In the genomic region with DNA sequence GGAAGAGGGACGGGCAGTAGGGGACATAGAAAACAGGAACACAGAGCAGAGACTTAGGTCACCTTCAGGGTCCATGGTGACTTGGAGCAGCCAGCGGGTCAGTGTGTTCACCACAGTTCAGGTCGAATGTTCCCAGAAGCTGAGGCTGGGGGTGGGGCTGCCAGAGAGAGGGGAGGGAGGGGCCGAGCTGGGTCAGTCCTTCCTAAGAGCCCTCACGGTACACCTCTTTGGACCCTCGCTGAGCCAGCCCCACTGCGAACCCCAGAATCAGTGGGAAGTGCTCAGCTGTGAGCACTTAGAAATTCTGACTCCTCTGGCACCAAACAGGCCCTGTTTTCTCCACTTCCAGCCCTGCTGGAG, we compare ENCODE assay signal across 10 mouse cellular contexts. TPM values are rescaled to one million over a fixed set of nuclear protein-coding genes. Genes with fewer than 3 reads are reported as not detected.
DNase-seq lines count a peak whose midpoint lies in the region; ATAC-seq and TF ChIP-seq lines count a peak whose summit lies in the region.
"Had no signal": no experiment of that assay in that cellular context is flagged by ENCODE, and none has a peak within 500 bp of the region (broad histone marks: within the 10 kb centered on the region; RNA-seq: fewer than 3 reads in every experiment).

A gene (minus strand): TSS at position 316 of the 360 bp plus-strand sequence.

- H3K27ac ChIP-seq in forebrain, embryonic 12.5 days, result no peak within 1 kb of the TSS
- H3K27ac ChIP-seq in forebrain, embryonic 16.5 days (ENCODE audit: low read length), result no peak within 1 kb of the TSS
- no peak within 1 kb of the TSS for H3K27ac ChIP-seq in hindbrain, embryonic 13.5 days
- H3K27ac ChIP-seq in limb, embryonic 13.5 days, result no peak within 1 kb of the TSS

- peak within 1 kb of the TSS; percentile 35 for H3K4me2 ChIP-seq in forebrain, embryonic 12.5 days
- H3K4me2 ChIP-seq in forebrain, embryonic 16.5 days (ENCODE audit: low read length), result no peak within 1 kb of the TSS
- H3K4me2 ChIP-seq in hindbrain, embryonic 13.5 days, result no peak within 1 kb of the TSS
- peak within 1 kb of the TSS; percentile 30 for H3K4me2 ChIP-seq in limb, embryonic 13.5 days (replicated peaks)

- no peak for TF ChIP-seq CTCF in E14TG2a.4 (conservative IDR thresholded peaks at IDR 0.05; ENCODE audit: low read length)

- DNase-seq in layer of hippocampus, adult 8-10 months (ENCODE audit: low spot score in 2 of 2), result no peak
- DNase-seq in right cerebral cortex, postnatal 25 days, result no peak
- DNase-seq in cerebellum, postnatal 36 days, result no peak
- DNase-seq: adrenal gland, postnatal 10 days; B cell, adult 2 months had no signal

- H3K4me1 ChIP-seq in forebrain, embryonic 12.5 days, result peaks cover 14% of the 10 kb centered on the region
- H3K4me1 ChIP-seq in forebrain, embryonic 16.5 days (replicated peaks; ENCODE audit: control insufficient read depth, insufficient read depth, low read length), result no peaks in the 10 kb centered on the region; the same call in 1 of the 2 replicates
- peaks cover 62% of the 10 kb centered on the region for H3K4me1 ChIP-seq in E14TG2a.4 (replicated peaks; ENCODE audit: low read depth, low read length)
- H3K4me1 ChIP-seq in hindbrain, embryonic 13.5 days (replicated peaks), result peaks cover 11% of the 10 kb centered on the region
- H3K4me1 ChIP-seq in limb, embryonic 13.5 days, result peaks cover 14% of the 10 kb centered on the region

- WGBS in forebrain, embryonic 12.5 days, result 14% methylated on average over 7 of the region's 7 CpGs
- 8% methylated on average over 7 of the region's 7 CpGs for WGBS in forebrain, embryonic 16.5 days
- 7% methylated on average over 6 of the region's 7 CpGs for WGBS in hindbrain, embryonic 13.5 days
- WGBS in limb, embryonic 13.5 days, result 11% methylated on average over 7 of the region's 7 CpGs

- 0 out of 2 replicates have a peak within 1 kb of the TSS, but pooled peaks have one; percentile 36 for H3K9ac ChIP-seq in forebrain, embryonic 12.5 days
- H3K9ac ChIP-seq in forebrain, embryonic 16.5 days (replicated peaks; ENCODE audit: low read depth, low read length), result no peak within 1 kb of the TSS
- H3K9ac ChIP-seq in hindbrain, embryonic 13.5 days, result peak within 1 kb of the TSS; percentile 53; the same call in 1 of the 2 replicates
- H3K9ac ChIP-seq in limb, embryonic 13.5 days, result no peak within 1 kb of the TSS; the same call in 1 of the 2 replicates

- H3K4me3 ChIP-seq in forebrain, embryonic 12.5 days (replicated peaks), result peak within 1 kb of the TSS; percentile 10; the same call in 1 of the 2 replicates
- no peak within 1 kb of the TSS for H3K4me3 ChIP-seq in forebrain, embryonic 16.5 days (replicated peaks; ENCODE audit: low read length)
- peak within 1 kb of the TSS; percentile 78 for H3K4me3 ChIP-seq in E14TG2a.4 (replicated peaks; ENCODE audit: low read length)
- H3K4me3 ChIP-seq in hindbrain, embryonic 13.5 days, result 0 out of 2 replicates have a peak within 1 kb of the TSS, but pooled peaks have one; percentile 3
- peak within 1 kb of the TSS; percentile 7; the same call in 1 of the 2 replicates for H3K4me3 ChIP-seq in limb, embryonic 13.5 days

- no peaks in the 10 kb centered on the region for H3K36me3 ChIP-seq in forebrain, embryonic 12.5 days (replicated peaks)
- no peaks in the 10 kb centered on the region for H3K36me3 ChIP-seq in forebrain, embryonic 16.5 days (ENCODE audit: control insufficient read depth, insufficient read depth)
- H3K36me3 ChIP-seq in E14TG2a.4 (ENCODE audit: insufficient read depth, low read length), result no peaks in the 10 kb centered on the region
- no peaks in the 10 kb centered on the region for H3K36me3 ChIP-seq in hindbrain, embryonic 13.5 days
- H3K36me3 ChIP-seq in limb, embryonic 13.5 days, result no peaks in the 10 kb centered on the region

- H3K9me3 ChIP-seq in forebrain, embryonic 12.5 days, result 0 out of 2 replicates have a peak, but pooled peaks cover 5% of the 10 kb centered on the region
- H3K9me3 ChIP-seq in forebrain, embryonic 16.5 days (ENCODE audit: control insufficient read depth, low read length), result peaks cover 5% of the 10 kb centered on the region; the same call in 1 of the 2 replicates
- H3K9me3 ChIP-seq in E14TG2a.4 (ENCODE audit: low read length), result peaks cover 5% of the 10 kb centered on the region
- peaks cover 4% of the 10 kb centered on the region; the same call in 1 of the 2 replicates for H3K9me3 ChIP-seq in hindbrain, embryonic 13.5 days
- peaks cover 8% of the 10 kb centered on the region; the same call in 1 of the 2 replicates for H3K9me3 ChIP-seq in limb, embryonic 13.5 days

- no peak for ATAC-seq in forebrain, embryonic 12.5 days (ENCODE audit: low FRiP score)
- no peak for ATAC-seq in forebrain, embryonic 16.5 days
- ATAC-seq in hindbrain, embryonic 13.5 days (ENCODE audit: low FRiP score), result no peak
- no peak for ATAC-seq in limb, embryonic 13.5 days (ENCODE audit: low FRiP score, low read depth)

- H3K27me3 ChIP-seq in forebrain, embryonic 12.5 days, result peaks cover 40% of the 10 kb centered on the region
- H3K27me3 ChIP-seq in forebrain, embryonic 16.5 days (replicated peaks; ENCODE audit: control insufficient read depth, insufficient read depth, low read length), result peaks cover 20% of the 10 kb centered on the region
- no peaks in the 10 kb centered on the region for H3K27me3 ChIP-seq in E14TG2a.4 (ENCODE audit: insufficient read depth, low read length)
- H3K27me3 ChIP-seq in hindbrain, embryonic 13.5 days, result peaks cover 52% of the 10 kb centered on the region
- peaks cover 44% of the 10 kb centered on the region for H3K27me3 ChIP-seq in limb, embryonic 13.5 days

RNA-seq across cellular contexts. Expression of the gene that starts here (rescaled TPM):
- 2.0 and 2.4 TPM in 2 replicates for polyA plus RNA-seq in forebrain, embryonic 12.5 days (2016; fragmentation: Nextera tagmentation; extraction: Ambion mirVana)
- polyA plus RNA-seq in forebrain, embryonic 16.5 days (2015; fragmentation: Nextera tagmentation; extraction: Ambion mirVana), result 0.28 and 1.0 TPM in 2 replicates
- 0.54 and 0.68 TPM in 2 replicates for polyA plus RNA-seq in hindbrain, embryonic 13.5 days (2015; fragmentation: Nextera tagmentation; extraction: Ambion mirVana)
- 3.1 and 3.4 TPM in 2 replicates for polyA plus RNA-seq in limb, embryonic 13.5 days (2015; fragmentation: Nextera tagmentation; extraction: Ambion mirVana)
- total RNA-seq in layer of hippocampus, adult 8-10 months (2022), result 1 to 10 TPM in 1 of 4 experiments, under 1 TPM in 3; 0.22 to 1.1 (median 0.53) TPM

Comparison
In these comparisons a context has a peak if more than half of its experiments do, and no peak if none do; other contexts are left out.
1. H3K4me2 ChIP-seq: peak in forebrain, embryonic 12.5 days (single experiment) and limb, embryonic 13.5 days (single experiment); none in forebrain, embryonic 16.5 days (single experiment) and hindbrain, embryonic 13.5 days (single experiment).
2. H3K9ac ChIP-seq: peak in forebrain, embryonic 12.5 days (single experiment) and hindbrain, embryonic 13.5 days (single experiment); none in forebrain, embryonic 16.5 days (single experiment) and limb, embryonic 13.5 days (single experiment).